Mouse (Mus musculus): ENCODE measurements around the gene Tnnt2. TPM values are rescaled to one million over a fixed set of nuclear protein-coding genes. Genes with fewer than 3 reads are reported as not detected.
A peak's percentile ranks its signal among the peaks of the same experiment; 100 is the strongest.

The Tnnt2 gene
- polyA plus RNA-seq, 1 experiment from 2014 or later, result 5.7 TPM

GRCm38 (mm10) chr1:135857137-135857775 lies 21.1 kb downstream of the Tnnt2 start:
- ATAC-seq (replicated peaks; ENCODE audit: low FRiP score, low read depth), result no peak
- H3K4me1 ChIP-seq (replicated peaks; ENCODE audit: insufficient read depth, low read length), result no peaks in the 10 kb centered on the region
- H3K36me3 ChIP-seq (ENCODE audit: insufficient read depth, low read length), result no peaks in the 10 kb centered on the region
- no peak overlapping the region for H3K4me2 ChIP-seq (ENCODE audit: low read length)
- H3K27me3 ChIP-seq (ENCODE audit: insufficient read depth, low read length), result no peaks in the 10 kb centered on the region
- H3K4me3 ChIP-seq (replicated peaks; ENCODE audit: low read depth, low read length), result no peak overlapping the region
- TF ChIP-seq CTCF (IDR thresholded peaks at IDR 0.05; ENCODE audit: low read depth), result no peak
- H3K27ac ChIP-seq, result no peak overlapping the region
- no peak overlapping the region for H3K9ac ChIP-seq (ENCODE audit: low read depth, low read length)
- 60% methylated on average over 11 of the region's 11 CpGs for WGBS
- DNase-seq (ENCODE audit: low spot score), result no peak
- no peaks in the 10 kb centered on the region for H3K9me3 ChIP-seq (replicated peaks; ENCODE audit: low read length)

- WGBS, result 90% methylated on average over 7 of the region's 7 CpGs
Observed at GRCm38 (mm10) chr1:135858533-135858932, 22.4 kb downstream of the Tnnt2 start.

GRCm38 (mm10) chr1:135861091-135861490 lies 24.9 kb downstream of the Tnnt2 start:
- TF ChIP-seq CTCF (IDR thresholded peaks at IDR 0.05; ENCODE audit: low read depth), result no peak
- DNase-seq (ENCODE audit: low spot score) (no peak), ATAC-seq (replicated peaks; ENCODE audit: low FRiP score, low read depth) (no peak)
- H3K4me3 ChIP-seq (replicated peaks; ENCODE audit: low read depth, low read length), result no peak overlapping the region
- H3K27ac ChIP-seq, result no peak overlapping the region
- H3K27me3 ChIP-seq (ENCODE audit: insufficient read depth, low read length), result no peaks in the 10 kb centered on the region
- 86% methylated on average over 4 of the region's 5 CpGs for WGBS
- no peaks in the 10 kb centered on the region for H3K36me3 ChIP-seq (ENCODE audit: insufficient read depth, low read length)
- H3K4me2 ChIP-seq (ENCODE audit: low read length), result no peak overlapping the region
- H3K9me3 ChIP-seq (replicated peaks; ENCODE audit: low read length), result no peaks in the 10 kb centered on the region
- H3K9ac ChIP-seq (ENCODE audit: low read depth, low read length), result no peak overlapping the region
- H3K4me1 ChIP-seq (replicated peaks; ENCODE audit: insufficient read depth, low read length), result no peaks in the 10 kb centered on the region

More at GRCm38 (mm10) chr1:135858533-135858932, 22.4 kb downstream of the Tnnt2 start:
- Histone ChIP-seq H3K36me3 (ENCODE audit: insufficient read depth, low read length) (no peaks in the 10 kb centered on the region), H3K27me3 (ENCODE audit: insufficient read depth, low read length) (no peaks in the 10 kb centered on the region), H3K4me2 (ENCODE audit: low read length) (no peak overlapping the region), H3K4me1 (replicated peaks; ENCODE audit: insufficient read depth, low read length) (no peaks in the 10 kb centered on the region), H3K27ac (no peak overlapping the region), H3K9ac (ENCODE audit: low read depth, low read length) (no peak overlapping the region), H3K4me3 (replicated peaks; ENCODE audit: low read depth, low read length) (no peak overlapping the region), H3K9me3 (replicated peaks; ENCODE audit: low read length) (no peaks in the 10 kb centered on the region)
- DNase-seq (ENCODE audit: low spot score), result no peak
- no peak for ATAC-seq (replicated peaks; ENCODE audit: low FRiP score, low read depth)
- no peak for TF ChIP-seq CTCF (IDR thresholded peaks at IDR 0.05; ENCODE audit: low read depth)

GRCm38 (mm10) chr1:135861980-135862552 lies 25.9 kb downstream of the Tnnt2 start:
- Histone ChIP-seq H3K9ac (ENCODE audit: low read depth, low read length) (no peak overlapping the region), H3K36me3 (ENCODE audit: insufficient read depth, low read length) (no peaks in the 10 kb centered on the region), H3K4me3 (replicated peaks; ENCODE audit: low read depth, low read length) (no peak overlapping the region), H3K27me3 (ENCODE audit: insufficient read depth, low read length) (no peaks in the 10 kb centered on the region), H3K9me3 (replicated peaks; ENCODE audit: low read length) (no peaks in the 10 kb centered on the region), H3K4me2 (ENCODE audit: low read length) (no peak overlapping the region), H3K27ac (no peak overlapping the region), H3K4me1 (replicated peaks; ENCODE audit: insufficient read depth, low read length) (no peaks in the 10 kb centered on the region)
- DNase-seq (ENCODE audit: low spot score), result no peak
- WGBS, result 33% methylated on average over 9 of the region's 9 CpGs
- peak; percentile 47; the same call in 1 of the 2 replicates for ATAC-seq (replicated peaks; ENCODE audit: low FRiP score, low read depth)
- TF ChIP-seq CTCF (IDR thresholded peaks at IDR 0.05; ENCODE audit: low read depth), result no peak

GRCm38 (mm10) chr1:135862561-135862960 lies 26.4 kb downstream of the Tnnt2 start:
- Histone ChIP-seq H3K27ac (no peak overlapping the region), H3K9me3 (replicated peaks; ENCODE audit: low read length) (no peaks in the 10 kb centered on the region), H3K27me3 (ENCODE audit: insufficient read depth, low read length) (no peaks in the 10 kb centered on the region), H3K9ac (ENCODE audit: low read depth, low read length) (no peak overlapping the region), H3K36me3 (ENCODE audit: insufficient read depth, low read length) (no peaks in the 10 kb centered on the region), H3K4me1 (replicated peaks; ENCODE audit: insufficient read depth, low read length) (no peaks in the 10 kb centered on the region), H3K4me2 (ENCODE audit: low read length) (no peak overlapping the region), H3K4me3 (replicated peaks; ENCODE audit: low read depth, low read length) (no peak overlapping the region)
- no peak for TF ChIP-seq CTCF (IDR thresholded peaks at IDR 0.05; ENCODE audit: low read depth)
- no peak for ATAC-seq (replicated peaks; ENCODE audit: low FRiP score, low read depth)
- 81% methylated on average over 5 of the region's 5 CpGs for WGBS
- no peak for DNase-seq (ENCODE audit: low spot score)

- Histone ChIP-seq H3K36me3 (ENCODE audit: insufficient read depth, low read length) (no peaks in the 10 kb centered on the region), H3K9ac (ENCODE audit: low read depth, low read length) (no peak overlapping the region), H3K4me3 (replicated peaks; ENCODE audit: low read depth, low read length) (no peak overlapping the region), H3K27ac (no peak overlapping the region), H3K4me1 (replicated peaks; ENCODE audit: insufficient read depth, low read length) (no peaks in the 10 kb centered on the region), H3K27me3 (ENCODE audit: insufficient read depth, low read length) (no peaks in the 10 kb centered on the region), H3K4me2 (ENCODE audit: low read length) (no peak overlapping the region), H3K9me3 (replicated peaks; ENCODE audit: low read length) (no peaks in the 10 kb centered on the region)
- DNase-seq (ENCODE audit: low spot score) (no peak), ATAC-seq (replicated peaks; ENCODE audit: low FRiP score, low read depth) (no peak)
- WGBS, result 81% methylated on average over 9 of the region's 9 CpGs
- TF ChIP-seq CTCF (IDR thresholded peaks at IDR 0.05; ENCODE audit: low read depth), result no peak
Observed at GRCm38 (mm10) chr1:135863786-135864335, 27.7 kb downstream of the Tnnt2 start.
